Mouse (Mus musculus) stomach, embryonic 16.5 days (tissue): Measurements from ENCODE around the gene Gtf2e1. TPM values are rescaled to one million over a fixed set of nuclear protein-coding genes. Genes with fewer than 3 reads are reported as not detected.

Source experiments
- ATAC-seq: fragments of 200-750 bp; cut with Nextera tagmentation; 2 replicates; pipeline ENCODE4 v1.8.0; 2017; ENCODE audit warnings: moderate number of reproducible peaks, moderate TSS enrichment; ENCODE audit not compliant: insufficient read depth, low FRiP score
- H3K27ac ChIP-seq: fragments of 300-500 bp; sonication (generic); 2 replicates; pipeline ENCODE4 v1.5.1; 2014; ENCODE audit warnings: low read length
- H3K27me3 ChIP-seq: fragments of 300-500 bp; sonication (generic); 2 replicates; pipeline ENCODE4 v1.6.1; 2014; ENCODE audit warnings: low read length, control low read depth, mixed read lengths; ENCODE audit not compliant: control insufficient read depth, insufficient read depth
- H3K36me3 ChIP-seq: fragments of 300-500 bp; sonication (generic); 2 replicates; pipeline ENCODE4 v1.6.1; 2014; ENCODE audit warnings: low read length; ENCODE audit not compliant: control insufficient read depth, insufficient read depth
- H3K4me1 ChIP-seq: fragments of 300-500 bp; sonication (generic); 2 replicates; pipeline ENCODE4 v1.6.1; 2014; ENCODE audit warnings: low read length, control low read depth, mixed read lengths; ENCODE audit not compliant: control insufficient read depth, insufficient read depth
- H3K4me2 ChIP-seq: fragments of 300-500 bp; sonication (generic); 2 replicates; pipeline ENCODE4 v1.6.1; 2014; ENCODE audit warnings: low read depth, low read length, mixed read lengths
- H3K4me3 ChIP-seq: fragments of 300-500 bp; sonication (generic); replicated peaks from 2 replicates; pipeline ENCODE4 v1.5.1; 2014; ENCODE audit warnings: mild to moderate bottlenecking, low read length
- H3K9ac ChIP-seq: fragments of 300-500 bp; sonication (generic); 2 replicates; pipeline ENCODE4 v1.6.1; 2014; ENCODE audit warnings: low read length
- H3K9me3 ChIP-seq: fragments of 300-500 bp; sonication (generic); replicated peaks from 2 replicates; pipeline ENCODE4 v1.6.1; 2016; ENCODE audit warnings: low read length, control low read depth; ENCODE audit not compliant: control insufficient read depth
- WGBS: fragments of 180-500 bp; shearing (Covaris S2); extraction: QIAGEN DNeasy Blood & Tissue Kit; methylation state at CpG from one replicate; pipeline ENCODE4 v1.1.7; 2014; 5-methylcytosine and 5-hydroxymethylcytosine counted together
- polyA plus RNA-seq: library from polyadenylated mRNA; unstranded; fragments of >200 nt; fragmentation: Nextera tagmentation; extraction: Ambion mirVana; gene quantifications from 2 replicates; pipeline ENCODE4 v1.2.1, GENCODE M21; 2015

Gene Gtf2e1
- polyA plus RNA-seq, 1 experiment from 2014 or later, result 21.3 TPM

DNA sequence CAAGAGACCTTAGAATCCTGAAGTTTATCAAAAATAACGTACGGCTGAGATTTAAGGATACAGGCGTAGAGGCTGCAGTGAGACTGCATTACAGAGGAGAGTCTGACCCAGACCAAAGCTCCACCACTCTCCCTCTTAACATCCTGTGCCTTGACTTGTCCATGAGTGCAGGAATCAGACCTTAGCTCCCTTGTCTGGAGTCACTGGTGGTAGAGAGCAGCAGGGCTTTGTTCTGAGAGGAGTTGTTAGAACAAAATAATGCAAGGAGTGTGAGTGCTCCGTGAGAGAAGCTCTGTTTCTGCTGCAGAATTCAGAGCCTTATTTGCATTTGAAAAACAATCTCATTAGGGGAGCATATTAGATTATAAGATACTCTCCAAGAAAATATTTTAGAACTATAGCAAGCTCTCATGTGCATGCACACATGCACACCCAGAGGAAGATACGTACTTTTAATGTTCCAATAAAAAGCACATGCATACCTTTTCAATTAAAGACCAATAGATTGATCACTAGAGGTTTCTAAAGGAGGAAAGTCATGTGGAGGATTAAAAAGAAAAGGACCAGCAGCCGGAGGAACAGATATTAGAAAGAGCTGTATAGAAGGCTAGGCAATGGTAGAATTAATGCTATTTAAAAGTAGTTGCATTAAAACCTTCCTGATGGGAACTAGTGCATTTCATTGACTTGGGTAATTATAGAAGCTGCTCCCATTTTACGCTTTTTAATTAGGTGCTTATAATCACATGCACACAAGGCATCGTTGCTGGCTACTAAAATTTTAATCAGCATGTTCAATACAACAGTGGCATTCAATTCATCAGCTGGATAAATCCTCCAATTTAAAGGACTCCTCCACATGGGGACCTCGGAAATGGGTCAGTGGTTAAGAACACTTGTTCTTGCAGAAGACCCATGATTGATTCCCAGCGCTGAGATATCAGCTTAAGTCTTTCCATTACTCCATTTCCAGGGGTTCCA, 61.0 kb downstream of the Gtf2e1 start:
- Histone ChIP-seq H3K4me3 (no peak overlapping the region), H3K36me3 (no peaks in the 10 kb centered on the region), H3K4me1 (no peaks in the 10 kb centered on the region), H3K27ac (no peak overlapping the region), H3K9ac (no peak overlapping the region), H3K4me2 (no peak overlapping the region), H3K9me3 (no peaks in the 10 kb centered on the region), H3K27me3 (no peaks in the 10 kb centered on the region)
- no peak for ATAC-seq
- 80% methylated on average over 10 of the region's 10 CpGs for WGBS

DNA sequence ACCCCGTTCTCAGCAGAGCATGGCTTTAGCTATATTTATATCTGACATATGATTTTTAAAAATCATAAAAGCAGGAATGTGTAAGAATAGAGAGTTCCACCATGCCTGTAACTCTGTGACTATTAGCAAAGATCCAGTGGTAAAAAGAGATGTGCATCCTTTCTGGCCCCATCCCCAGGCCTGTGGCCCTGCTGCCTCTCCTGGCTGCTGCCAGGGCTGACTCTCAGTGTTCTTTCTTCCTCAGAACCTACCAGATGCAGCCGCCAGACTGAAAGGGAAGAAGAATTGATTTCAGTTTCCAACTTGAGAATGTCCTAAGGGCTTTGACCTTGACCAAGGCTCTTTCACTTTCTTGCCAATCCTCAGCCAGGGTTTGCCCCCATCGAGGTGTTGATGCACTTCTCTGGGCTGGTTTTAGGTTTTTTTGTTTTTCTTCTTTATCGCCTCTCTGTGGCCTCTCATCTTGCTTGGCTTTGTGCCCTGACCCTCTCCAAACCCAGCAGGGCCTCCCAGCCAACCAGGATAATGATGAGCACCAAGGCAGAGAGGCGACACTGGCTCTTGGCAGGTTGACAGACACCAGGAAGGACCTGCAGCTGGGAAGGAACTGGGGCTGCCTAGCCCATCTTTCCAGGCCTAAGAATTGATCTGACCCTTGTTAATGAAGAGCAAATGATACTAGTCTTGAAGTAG, 66.8 kb downstream of the Gtf2e1 start:
- Histone ChIP-seq H3K4me2 (no peak overlapping the region), H3K9me3 (no peaks in the 10 kb centered on the region), H3K4me1 (no peaks in the 10 kb centered on the region), H3K36me3 (no peaks in the 10 kb centered on the region), H3K27me3 (no peaks in the 10 kb centered on the region), H3K27ac (no peak overlapping the region), H3K4me3 (no peak overlapping the region), H3K9ac (no peak overlapping the region)
- ATAC-seq, result no peak
- WGBS, result 59% methylated on average over 5 of the region's 5 CpGs

DNA sequence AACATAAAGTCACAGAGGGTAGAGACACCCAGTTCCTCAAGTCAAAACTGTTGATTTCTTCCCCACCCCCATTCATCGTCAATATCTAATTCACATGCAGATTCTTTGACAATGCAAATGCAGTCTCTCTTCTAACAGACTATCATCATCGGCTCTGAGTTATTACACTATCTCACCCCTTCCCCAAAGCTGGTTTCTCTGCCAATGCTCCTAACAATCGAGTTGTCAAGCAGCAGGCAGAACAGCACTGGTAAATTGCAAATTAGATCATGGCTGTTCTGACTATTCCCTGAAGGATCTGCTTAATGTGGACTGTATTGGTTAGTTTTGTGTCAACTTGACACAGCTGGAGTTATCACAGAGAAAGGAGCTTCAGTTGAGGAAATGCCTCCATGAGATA, 70.0 kb downstream of the Gtf2e1 start:
- no peaks in the 10 kb centered on the region for H3K4me1 ChIP-seq
- no peaks in the 10 kb centered on the region for H3K27me3 ChIP-seq
- H3K4me3 ChIP-seq, result no peak overlapping the region
- H3K27ac ChIP-seq, result no peak overlapping the region
- H3K9ac ChIP-seq, result no peak overlapping the region
- H3K4me2 ChIP-seq, result no peak overlapping the region
- ATAC-seq, result no peak
- H3K9me3 ChIP-seq, result no peaks in the 10 kb centered on the region
- WGBS, result 77% methylated on average over 3 of the region's 3 CpGs
- H3K36me3 ChIP-seq, result no peaks in the 10 kb centered on the region

DNA sequence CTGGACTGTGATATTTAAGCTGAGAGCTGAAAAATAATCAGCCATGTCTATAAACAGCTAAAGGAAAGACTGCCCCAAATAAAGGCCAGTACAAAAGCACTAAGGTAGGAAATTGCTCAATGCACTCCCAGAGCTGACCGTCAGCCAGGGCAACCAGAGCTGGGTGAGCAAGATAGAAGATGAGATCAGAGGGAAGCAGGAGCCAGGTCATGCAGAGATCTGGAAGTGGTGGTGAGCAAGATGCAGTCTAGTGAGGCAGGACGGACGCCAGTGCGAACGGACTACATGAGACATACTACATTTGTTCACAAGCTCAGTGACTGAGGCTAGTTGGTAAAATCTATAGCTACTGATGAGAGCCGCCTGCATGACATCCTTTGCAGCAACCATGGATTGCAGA, 75.6 kb downstream of the Gtf2e1 start:
- H3K9ac ChIP-seq, result no peak overlapping the region
- no peaks in the 10 kb centered on the region for H3K9me3 ChIP-seq
- 87% methylated on average over 6 of the region's 6 CpGs for WGBS
- no peak overlapping the region for H3K4me2 ChIP-seq
- H3K27me3 ChIP-seq, result no peaks in the 10 kb centered on the region
- H3K36me3 ChIP-seq, result no peaks in the 10 kb centered on the region
- ATAC-seq, result no peak
- no peaks in the 10 kb centered on the region for H3K4me1 ChIP-seq
- no peak overlapping the region for H3K4me3 ChIP-seq
- no peak overlapping the region for H3K27ac ChIP-seq

DNA sequence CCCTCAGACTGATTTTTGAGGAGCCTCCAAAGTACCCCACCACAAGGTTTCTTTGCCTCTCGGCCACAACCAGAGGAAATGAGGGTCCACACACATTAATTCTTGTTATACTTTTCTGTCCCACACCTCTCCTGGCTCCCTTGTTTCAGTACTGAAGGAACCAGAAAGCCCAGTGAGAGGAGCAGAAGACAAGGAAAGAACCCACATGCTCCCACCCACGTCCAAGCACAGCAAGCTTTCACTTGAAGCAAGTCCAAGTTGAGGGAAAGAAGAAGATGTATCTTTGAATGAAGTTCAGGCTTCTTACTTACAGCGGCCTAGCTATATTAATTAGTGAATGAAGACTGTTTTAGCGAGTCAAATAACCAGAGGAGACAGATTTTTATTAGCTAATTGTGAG, 76.7 kb downstream of the Gtf2e1 start:
- H3K27me3 ChIP-seq, result no peaks in the 10 kb centered on the region
- no peaks in the 10 kb centered on the region for H3K36me3 ChIP-seq
- no peak overlapping the region for H3K9ac ChIP-seq
- ATAC-seq, result no peak
- no peak overlapping the region for H3K4me3 ChIP-seq
- no peaks in the 10 kb centered on the region for H3K9me3 ChIP-seq
- no peaks in the 10 kb centered on the region for H3K4me1 ChIP-seq
- no peak overlapping the region for H3K4me2 ChIP-seq
- H3K27ac ChIP-seq, result no peak overlapping the region
- WGBS, result 75% methylated on average over 4 of the region's 4 CpGs

DNA sequence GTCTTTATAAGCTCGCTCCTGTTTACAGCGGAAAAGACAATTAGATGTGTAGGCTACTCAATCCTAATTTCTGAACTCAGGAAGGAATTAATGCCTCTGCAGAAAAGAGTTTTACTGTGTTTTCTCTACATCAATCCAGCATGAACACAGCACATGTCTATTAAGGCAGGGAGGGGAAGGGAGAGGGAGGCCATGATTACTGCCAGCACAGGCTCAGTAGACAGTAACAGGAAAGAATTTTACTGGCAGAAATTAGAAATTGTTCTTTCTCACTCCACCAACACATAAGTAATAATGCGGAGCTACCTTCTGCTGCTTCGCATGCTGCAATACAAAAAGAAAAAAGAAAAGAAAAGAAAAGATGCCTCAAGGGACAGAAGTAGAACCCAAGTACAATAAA, 78.0 kb downstream of the Gtf2e1 start:
- H3K27ac ChIP-seq, result no peak overlapping the region
- no peaks in the 10 kb centered on the region for H3K36me3 ChIP-seq
- no peak overlapping the region for H3K9ac ChIP-seq
- H3K27me3 ChIP-seq, result no peaks in the 10 kb centered on the region
- no peak overlapping the region for H3K4me3 ChIP-seq
- no peaks in the 10 kb centered on the region for H3K9me3 ChIP-seq
- no peak overlapping the region for H3K4me2 ChIP-seq
- no peaks in the 10 kb centered on the region for H3K4me1 ChIP-seq
- WGBS, result 89% methylated on average over 4 of the region's 4 CpGs
- ATAC-seq, result no peak

Other genes starting within 250 kb of the Gtf2e1 start
- gene Stxbp5l, start 154.8 kb downstream of the Gtf2e1 start, polyA plus RNA-seq, result 2.6 and 3.6 TPM in 2 replicates
- 21.8 and 22.4 TPM in 2 replicates for gene Rabl3, start 96 bp upstream of the Gtf2e1 start, polyA plus RNA-seq
- gene Hgd, start 40.4 kb upstream of the Gtf2e1 start, polyA plus RNA-seq, result 2.1 TPM in 2 replicates
- gene Ndufb4, start 114.7 kb upstream of the Gtf2e1 start, polyA plus RNA-seq, result 57.4 and 64.0 TPM in 2 replicates
- gene Fstl1, start 237.1 kb upstream of the Gtf2e1 start, polyA plus RNA-seq, result 417 and 440 TPM in 2 replicates